Mouse (Mus musculus) spleen, adult 2 months (tissue): ENCODE results near the gene Kmt2d.

Experiments
- CTCF ChIP-seq: fragments of 200-500 bp; IDR thresholded peaks from 2 replicates; pipeline ENCODE4 v1.5.1; 2011; ENCODE audit warnings: mild to moderate bottlenecking, inconsistent platforms; ENCODE audit not compliant: insufficient read depth, insufficient read length, insufficient replicate concordance; ENCODE audit errors: extremely low read depth
- POLR2A ChIP-seq: fragments of 200-500 bp; IDR thresholded peaks from 2 replicates; pipeline ENCODE4 v1.6.1; 2011; ENCODE audit warnings: low read depth, low read length, inconsistent platforms

DNA sequence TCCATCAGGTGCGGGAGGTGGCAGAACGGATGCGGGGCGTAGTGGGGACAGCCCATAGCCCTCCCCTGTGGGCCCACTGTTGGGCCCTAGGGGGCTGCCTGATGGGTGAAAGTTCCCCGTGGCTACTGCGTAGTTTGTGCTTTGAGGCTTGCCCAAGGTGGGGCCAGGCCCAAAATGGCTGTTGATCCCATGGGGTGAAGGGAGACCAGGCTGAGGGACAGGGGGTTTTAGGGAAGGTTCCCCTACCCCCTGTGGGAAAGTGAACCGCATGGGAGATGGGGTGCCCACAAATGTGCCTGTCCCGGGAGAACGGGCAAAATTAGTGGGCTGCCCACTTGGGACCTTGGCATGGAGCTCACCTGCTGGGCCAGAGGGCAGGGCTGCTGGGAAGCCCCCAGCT lies 18.9 kb downstream of the Kmt2d start:
- no peak for TF ChIP-seq CTCF
- no peak for TF ChIP-seq POLR2A
